Mouse (Mus musculus): ENCODE data around the gene Ncf1. TPM values are rescaled to one million over a fixed set of nuclear protein-coding genes. Genes with fewer than 3 reads are reported as not detected.
A peak's percentile ranks its signal among the peaks of the same experiment; 100 is the strongest.

Gene Ncf1
- polyA plus RNA-seq, 1 experiment, result 7.6 TPM

- Histone ChIP-seq H3K4me1 (ENCODE audit: control insufficient read depth, insufficient read depth, low read length) (no peaks in the 10 kb centered on the region), H3K4me3 (ENCODE audit: insufficient read depth, low read length) (no peak overlapping the region), H3K27ac (ENCODE audit: insufficient read depth, low read length) (no peak overlapping the region)
- no peak for TF ChIP-seq POLR2A (IDR thresholded peaks at IDR 0.05; ENCODE audit: extremely low read depth, insufficient read depth, low read length)
- no peak for TF ChIP-seq CTCF (IDR thresholded peaks at IDR 0.05; ENCODE audit: extremely low read depth, insufficient read depth, low read length)
Observed at GRCm38 (mm10) chr5:134221708-134222150, 7.7 kb downstream of the Ncf1 start.

GRCm38 (mm10) chr5:134221278-134221677 is 8.1 kb downstream of the Ncf1 start:
- no peak for TF ChIP-seq POLR2A (IDR thresholded peaks at IDR 0.05; ENCODE audit: extremely low read depth, insufficient read depth, low read length)
- no peak for TF ChIP-seq CTCF (IDR thresholded peaks at IDR 0.05; ENCODE audit: extremely low read depth, insufficient read depth, low read length)
- Histone ChIP-seq H3K4me1 (ENCODE audit: control insufficient read depth, insufficient read depth, low read length) (no peaks in the 10 kb centered on the region), H3K27ac (ENCODE audit: insufficient read depth, low read length) (no peak overlapping the region), H3K4me3 (ENCODE audit: insufficient read depth, low read length) (no peak overlapping the region)

GRCm38 (mm10) chr5:134217900-134218299 is 11.5 kb downstream of the Ncf1 start:
- H3K27ac ChIP-seq (ENCODE audit: insufficient read depth, low read length), result no peak overlapping the region
- H3K4me3 ChIP-seq (ENCODE audit: insufficient read depth, low read length), result no peak overlapping the region
- H3K4me1 ChIP-seq (ENCODE audit: control insufficient read depth, insufficient read depth, low read length), result no peaks in the 10 kb centered on the region
- TF ChIP-seq CTCF (IDR thresholded peaks at IDR 0.05; ENCODE audit: extremely low read depth, insufficient read depth, low read length) (no peak), POLR2A (IDR thresholded peaks at IDR 0.05; ENCODE audit: extremely low read depth, insufficient read depth, low read length) (no peak)

- H3K27ac ChIP-seq (ENCODE audit: insufficient read depth, low read length), result no peak overlapping the region
- H3K4me3 ChIP-seq (ENCODE audit: insufficient read depth, low read length), result no peak overlapping the region
- no peaks in the 10 kb centered on the region for H3K4me1 ChIP-seq (ENCODE audit: control insufficient read depth, insufficient read depth, low read length)
- no peak for TF ChIP-seq CTCF (IDR thresholded peaks at IDR 0.05; ENCODE audit: extremely low read depth, insufficient read depth, low read length)
- no peak for TF ChIP-seq POLR2A (IDR thresholded peaks at IDR 0.05; ENCODE audit: extremely low read depth, insufficient read depth, low read length)
Observed at GRCm38 (mm10) chr5:134214021-134214806, 15.2 kb downstream of the Ncf1 start.

- Histone ChIP-seq H3K27ac (ENCODE audit: insufficient read depth, low read length) (no peak overlapping the region), H3K4me3 (ENCODE audit: insufficient read depth, low read length) (no peak overlapping the region), H3K4me1 (ENCODE audit: control insufficient read depth, insufficient read depth, low read length) (no peaks in the 10 kb centered on the region)
- TF ChIP-seq CTCF (IDR thresholded peaks at IDR 0.05; ENCODE audit: extremely low read depth, insufficient read depth, low read length) (no peak), POLR2A (IDR thresholded peaks at IDR 0.05; ENCODE audit: extremely low read depth, insufficient read depth, low read length) (no peak)
Observed at GRCm38 (mm10) chr5:134209931-134210554, 19.4 kb downstream of the Ncf1 start.

- Histone ChIP-seq H3K4me3 (ENCODE audit: insufficient read depth, low read length) (no peak overlapping the region), H3K27ac (ENCODE audit: insufficient read depth, low read length) (no peak overlapping the region), H3K4me1 (ENCODE audit: control insufficient read depth, insufficient read depth, low read length) (no peaks in the 10 kb centered on the region)
- no peak for TF ChIP-seq CTCF (IDR thresholded peaks at IDR 0.05; ENCODE audit: extremely low read depth, insufficient read depth, low read length)
- TF ChIP-seq POLR2A (IDR thresholded peaks at IDR 0.05; ENCODE audit: extremely low read depth, insufficient read depth, low read length), result no peak
Observed at GRCm38 (mm10) chr5:134206721-134207120, 22.7 kb downstream of the Ncf1 start.

- H3K4me3 ChIP-seq (ENCODE audit: insufficient read depth, low read length), result no peak overlapping the region
- TF ChIP-seq POLR2A (IDR thresholded peaks at IDR 0.05; ENCODE audit: extremely low read depth, insufficient read depth, low read length) (no peak), CTCF (IDR thresholded peaks at IDR 0.05; ENCODE audit: extremely low read depth, insufficient read depth, low read length) (no peak)
- no peak overlapping the region for H3K27ac ChIP-seq (ENCODE audit: insufficient read depth, low read length)
- H3K4me1 ChIP-seq (ENCODE audit: control insufficient read depth, insufficient read depth, low read length), result no peaks in the 10 kb centered on the region
Observed at GRCm38 (mm10) chr5:134193664-134194063, 35.8 kb downstream of the Ncf1 start.

- TF ChIP-seq POLR2A (IDR thresholded peaks at IDR 0.05; ENCODE audit: extremely low read depth, insufficient read depth, low read length), result no peak
- no peak for TF ChIP-seq CTCF (IDR thresholded peaks at IDR 0.05; ENCODE audit: extremely low read depth, insufficient read depth, low read length)
- no peak overlapping the region for H3K4me3 ChIP-seq (ENCODE audit: insufficient read depth, low read length)
- no peak overlapping the region for H3K27ac ChIP-seq (ENCODE audit: insufficient read depth, low read length)
- no peaks in the 10 kb centered on the region for H3K4me1 ChIP-seq (ENCODE audit: control insufficient read depth, insufficient read depth, low read length)
Observed at GRCm38 (mm10) chr5:134188571-134188970, 40.9 kb downstream of the Ncf1 start.

- Histone ChIP-seq H3K27ac (ENCODE audit: insufficient read depth, low read length) (no peak overlapping the region), H3K4me1 (ENCODE audit: control insufficient read depth, insufficient read depth, low read length) (peaks cover 6% of the 10 kb centered on the region), H3K4me3 (ENCODE audit: insufficient read depth, low read length) (no peak overlapping the region)
- peak; percentile 83 for TF ChIP-seq CTCF (IDR thresholded peaks at IDR 0.05; ENCODE audit: extremely low read depth, insufficient read depth, low read length)
- no peak for TF ChIP-seq POLR2A (IDR thresholded peaks at IDR 0.05; ENCODE audit: extremely low read depth, insufficient read depth, low read length)
Observed at GRCm38 (mm10) chr5:134186961-134187731, 42.3 kb downstream of the Ncf1 start.
